Mouse (Mus musculus): Measurements from ENCODE around the gene Cd200r4.

DNA sequence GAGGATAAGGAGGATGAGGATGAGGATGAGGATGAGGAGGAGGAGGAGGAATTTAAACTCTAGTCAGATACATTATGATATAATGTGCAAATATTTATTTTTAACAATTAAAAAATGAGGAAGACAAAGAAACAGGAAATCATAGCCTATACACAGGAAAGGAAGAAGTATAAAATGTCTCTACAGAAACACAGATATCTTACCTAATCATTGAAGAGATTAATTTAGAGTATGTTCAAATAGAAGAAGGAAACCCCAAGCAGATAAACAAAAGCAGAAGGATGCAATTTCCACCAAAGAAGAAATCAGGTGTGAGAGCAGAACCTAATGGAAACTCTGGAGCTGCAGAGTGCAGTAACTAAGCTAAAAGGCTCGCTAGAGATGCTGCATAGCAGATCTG, 6.5 kb downstream of the Cd200r4 start:
- no peak for TF ChIP-seq MYC (IDR thresholded peaks at IDR 0.05; ENCODE audit: low read depth, low read length)
- no peak for TF ChIP-seq POLR2A (IDR thresholded peaks at IDR 0.05; ENCODE audit: control insufficient read depth in 1 of 2, insufficient read depth in 1 of 2, low read depth in 1 of 2, low read length in 2 of 2, poor library complexity in 1 of 2)
- TF ChIP-seq MAZ (IDR thresholded peaks at IDR 0.05; ENCODE audit: low read depth, low read length): no peak
- no peak for TF ChIP-seq CTCF (IDR thresholded peaks at IDR 0.05 in 2 of 3, conservative IDR thresholded peaks at IDR 0.05 in 1 of 3; ENCODE audit: control insufficient read depth in 1 of 3, insufficient read depth in 1 of 3, low read depth in 2 of 3, low read length in 3 of 3, poor library complexity in 1 of 3, severe bottlenecking in 1 of 3)
- TF ChIP-seq CHD2 (IDR thresholded peaks at IDR 0.05; ENCODE audit: low read length): no peak
- no peak for TF ChIP-seq USF1 (IDR thresholded peaks at IDR 0.05; ENCODE audit: low read depth, low read length)
- no peak for TF ChIP-seq TBP (IDR thresholded peaks at IDR 0.05; ENCODE audit: low read depth, low read length)
- TF ChIP-seq GABPA (IDR thresholded peaks at IDR 0.05; ENCODE audit: low read depth, low read length): no peak
- peak; percentile 53 to 69; a peak in 3 of 4 replicates for TF ChIP-seq EP300 (IDR thresholded peaks at IDR 0.05; ENCODE audit: low read depth in 1 of 2, low read length in 2 of 2)
- TF ChIP-seq POLR2AphosphoS5 (IDR thresholded peaks at IDR 0.05; ENCODE audit: borderline replicate concordance, low read depth, low read length): no peak
- no peak for TF ChIP-seq ZMIZ1 (IDR thresholded peaks at IDR 0.05; ENCODE audit: low read depth, low read length)
